Comparison of ENCODE assay signal across 22 mouse cellular contexts in genomic region chr3:152109260-152109587, GRCm38 (mm10). TPM values are rescaled to one million over a fixed set of nuclear protein-coding genes. Genes with fewer than 3 reads are reported as not detected.
DNase-seq lines count a peak whose midpoint lies in the region; ATAC-seq and TF ChIP-seq lines count a peak whose summit lies in the region.
"Had no signal": no experiment of that assay in that cellular context is flagged by ENCODE, and none has a peak within 500 bp of the region (broad histone marks: within the 10 kb centered on the region; RNA-seq: fewer than 3 reads in every experiment).

No protein-coding gene starts in this region.

- H3ac ChIP-seq in myocyte (ENCODE audit: control insufficient read depth, insufficient read length): no peak overlapping the region

- peaks cover 44% of the 10 kb centered on the region for H3K27me3 ChIP-seq in embryonic facial prominence, embryonic 10.5 days (replicated peaks; ENCODE audit: low read depth, poor library complexity, severe bottlenecking)
- H3K27me3 ChIP-seq in embryonic facial prominence, embryonic 13.5 days: peaks cover 16% of the 10 kb centered on the region
- peaks cover 9% of the 10 kb centered on the region; the same call in 1 of the 2 replicates for H3K27me3 ChIP-seq in limb, embryonic 11.5 days (ENCODE audit: control insufficient read depth, insufficient read depth, low read length)
- no peaks in the 10 kb centered on the region for H3K27me3 ChIP-seq in myocyte (ENCODE audit: control insufficient read depth, insufficient read depth, insufficient read length)
- peaks cover 30% of the 10 kb centered on the region for H3K27me3 ChIP-seq in hindbrain, embryonic 13.5 days
- H3K27me3 ChIP-seq: intestine, embryonic 15.5 days had no signal

- no peak for TF ChIP-seq POLR2A in myocyte (IDR thresholded peaks at IDR 0.05; ENCODE audit: insufficient read length, low read depth)

- WGBS in embryonic facial prominence, embryonic 10.5 days: 26% methylated on average over 7 of the region's 7 CpGs
- 20% methylated on average over 7 of the region's 7 CpGs for WGBS in embryonic facial prominence, embryonic 13.5 days
- 42% methylated on average over 7 of the region's 7 CpGs for WGBS in limb, embryonic 11.5 days
- 51% methylated on average over 7 of the region's 7 CpGs for WGBS in hindbrain, embryonic 13.5 days

- H3K79me2 ChIP-seq in myocyte (ENCODE audit: control insufficient read depth, insufficient read depth): no peaks in the 10 kb centered on the region

- H3K9me3 ChIP-seq in embryonic facial prominence, embryonic 10.5 days: no peaks in the 10 kb centered on the region
- no peaks in the 10 kb centered on the region for H3K9me3 ChIP-seq in embryonic facial prominence, embryonic 13.5 days
- no peaks in the 10 kb centered on the region for H3K9me3 ChIP-seq in limb, embryonic 11.5 days (ENCODE audit: control insufficient read depth, low read length)
- H3K9me3 ChIP-seq in hindbrain, embryonic 13.5 days: no peaks in the 10 kb centered on the region
- H3K9me3 ChIP-seq: forebrain, embryonic 15.5 days; G1E; heart, embryonic 15.5 days; intestine, embryonic 15.5 days had no signal

- peak; percentile 44 for DNase-seq in embryonic facial prominence, embryonic 10.5 days (ENCODE audit: low spot score)
- peak; percentile 47 for DNase-seq in limb, embryonic 11.5 days (ENCODE audit: low spot score)
- DNase-seq in right cerebral cortex, postnatal 14 days: no peak
- no peak for DNase-seq in right cerebral cortex, postnatal 4 days
- DNase-seq: adrenal gland, adult 2 months; adrenal gland, postnatal 25 days; cerebellum, adult 8-10 months; cerebellum, postnatal 36 days; gastrocnemius, postnatal 10 days; heart, postnatal 14 days; kidney, adult 2 months had no signal

- no peaks in the 10 kb centered on the region for H3K36me3 ChIP-seq in embryonic facial prominence, embryonic 10.5 days (replicated peaks)
- no peaks in the 10 kb centered on the region for H3K36me3 ChIP-seq in embryonic facial prominence, embryonic 13.5 days
- H3K36me3 ChIP-seq in limb, embryonic 11.5 days (ENCODE audit: control insufficient read depth, insufficient read depth, low read length): no peaks in the 10 kb centered on the region
- H3K36me3 ChIP-seq in myocyte (ENCODE audit: control insufficient read depth, insufficient read depth): no peaks in the 10 kb centered on the region
- no peaks in the 10 kb centered on the region for H3K36me3 ChIP-seq in hindbrain, embryonic 13.5 days
- H3K36me3 ChIP-seq: forebrain, embryonic 15.5 days; G1E; heart, embryonic 15.5 days; intestine, embryonic 15.5 days had no signal

- no peak overlapping the region for H3K4me3 ChIP-seq in embryonic facial prominence, embryonic 10.5 days
- H3K4me3 ChIP-seq in embryonic facial prominence, embryonic 13.5 days: no peak overlapping the region
- H3K4me3 ChIP-seq in limb, embryonic 11.5 days (ENCODE audit: low read depth, low read length): no peak overlapping the region
- H3K4me3 ChIP-seq in myocyte: no peak overlapping the region
- no peak overlapping the region for H3K4me3 ChIP-seq in hindbrain, embryonic 13.5 days
- H3K4me3 ChIP-seq: erythroblast, embryonic 14.5 days; forebrain, embryonic 15.5 days; heart, embryonic 15.5 days; intestine, embryonic 15.5 days had no signal

- H3K4me2 ChIP-seq in embryonic facial prominence, embryonic 13.5 days: no peak overlapping the region
- H3K4me2 ChIP-seq in limb, embryonic 11.5 days (ENCODE audit: low read depth, severe bottlenecking): no peak overlapping the region
- peak overlapping the region; percentile 47 for H3K4me2 ChIP-seq in myocyte (ENCODE audit: low read depth)
- H3K4me2 ChIP-seq in hindbrain, embryonic 13.5 days: no peak overlapping the region
- H3K4me2 ChIP-seq: forebrain, embryonic 15.5 days; heart, embryonic 11.5 days; heart, embryonic 15.5 days; hindbrain, embryonic 14.5 days; intestine, embryonic 15.5 days had no signal

- no peak for ATAC-seq in embryonic facial prominence, embryonic 13.5 days (ENCODE audit: insufficient number of reproducible peaks, insufficient read depth, low FRiP score, low TSS enrichment, low read depth)
- ATAC-seq in limb, embryonic 11.5 days (ENCODE audit: insufficient number of reproducible peaks, low FRiP score, low TSS enrichment, low read depth): no peak
- no peak for ATAC-seq in hindbrain, embryonic 13.5 days (ENCODE audit: low FRiP score)
- ATAC-seq: activated CD4-positive, CD25-positive, alpha-beta regulatory T cell, adult 4 months; forebrain, embryonic 15.5 days; intestine, embryonic 15.5 days had no signal

- peaks cover 74% of the 10 kb centered on the region for H3K4me1 ChIP-seq in embryonic facial prominence, embryonic 10.5 days
- peaks cover 76% of the 10 kb centered on the region for H3K4me1 ChIP-seq in embryonic facial prominence, embryonic 13.5 days
- H3K4me1 ChIP-seq in limb, embryonic 11.5 days (ENCODE audit: control insufficient read depth, insufficient read depth, low read length): peaks cover 29% of the 10 kb centered on the region
- H3K4me1 ChIP-seq in hindbrain, embryonic 13.5 days (replicated peaks): peaks cover 32% of the 10 kb centered on the region

- 0 out of 2 replicates have a peak overlapping the region, but pooled peaks have one; percentile 19 for H3K27ac ChIP-seq in embryonic facial prominence, embryonic 10.5 days (replicated peaks)
- peak overlapping the region; percentile 52 for H3K27ac ChIP-seq in embryonic facial prominence, embryonic 13.5 days
- peak overlapping the region; percentile 21; the same call in 1 of the 2 replicates for H3K27ac ChIP-seq in limb, embryonic 11.5 days (replicated peaks; ENCODE audit: low read depth, low read length)
- no peak overlapping the region for H3K27ac ChIP-seq in hindbrain, embryonic 13.5 days
- H3K27ac ChIP-seq: forebrain, embryonic 15.5 days; heart, embryonic 15.5 days; hindbrain, embryonic 14.5 days; intestine, embryonic 15.5 days had no signal

- no peak overlapping the region for H3K9ac ChIP-seq in embryonic facial prominence, embryonic 13.5 days
- H3K9ac ChIP-seq in limb, embryonic 11.5 days (ENCODE audit: low read length): no peak overlapping the region
- H3K9ac ChIP-seq in hindbrain, embryonic 13.5 days: no peak overlapping the region
- H3K9ac ChIP-seq: forebrain, embryonic 15.5 days; heart, embryonic 15.5 days; hindbrain, embryonic 14.5 days; intestine, embryonic 15.5 days had no signal

TF ChIP-seq in myocyte, 11 proteins besides CTCF, POLR2A, EP300 and RAD21:
- TF ChIP-seq TCF3 (IDR thresholded peaks at IDR 0.05; ENCODE audit: insufficient read length, low read depth) (no peak), MAX (IDR thresholded peaks at IDR 0.05; ENCODE audit: low read depth) (no peak), REST (IDR thresholded peaks at IDR 0.05; ENCODE audit: insufficient read depth, insufficient read length) (no peak), E2F4 (IDR thresholded peaks at IDR 0.05; ENCODE audit: insufficient read depth) (no peak)

RNA-seq across cellular contexts. Expression of gene Gipc2, which starts 56.8 kb away (rescaled TPM):
- polyA plus RNA-seq in embryonic facial prominence, embryonic 10.5 days (2016; fragmentation: Nextera tagmentation; extraction: Ambion mirVana): 3.6 TPM in 2 replicates
- 3.1 and 4.2 TPM in 2 replicates for polyA plus RNA-seq in embryonic facial prominence, embryonic 13.5 days (2015; fragmentation: Nextera tagmentation; extraction: Ambion mirVana)
- polyA plus RNA-seq in limb, embryonic 11.5 days (2014; fragmentation: Nextera tagmentation; extraction: Ambion mirVana): 3.0 and 3.3 TPM in 2 replicates
- 0.16 TPM for polyA plus RNA-seq in myocyte (2012; fragmentation: generic; extraction: Trizol)
- polyA plus RNA-seq in hindbrain, embryonic 13.5 days (2015; fragmentation: Nextera tagmentation; extraction: Ambion mirVana): 8.4 and 9.2 TPM in 2 replicates
- polyA plus RNA-seq: activated CD4-positive, CD25-positive, alpha-beta regulatory T cell, adult 4 months; erythroblast, embryonic 14.5 days; G1E had no signal

Comparison
In these comparisons a context has a peak if more than half of its experiments do, and no peak if none do; other contexts are left out.
1. DNase-seq: peak in embryonic facial prominence, embryonic 10.5 days (single experiment) and limb, embryonic 11.5 days (single experiment); none in right cerebral cortex, postnatal 14 days (single experiment) and right cerebral cortex, postnatal 4 days (single experiment).